Mouse (Mus musculus) CH12.LX (cell line): ENCODE measurements around the gene Micu1. TPM values are rescaled to one million over a fixed set of nuclear protein-coding genes. Genes with fewer than 3 reads are reported as not detected.

Experiments used
- DNase-seq: peaks from one replicate; pipeline ENCODE4 v3.0.0-alpha.2; 2013; ENCODE audit errors: extremely low read depth
- H3K27ac ChIP-seq: 2 replicates; pipeline ENCODE4 v1.5.1; 2012; ENCODE audit warnings: low read depth, mild to moderate bottlenecking, control low read depth, moderate library complexity; ENCODE audit not compliant: insufficient read depth
- H3K27me3 ChIP-seq: replicated peaks from 2 replicates; pipeline ENCODE3; 2012; ENCODE audit warnings: inconsistent platforms
- H3K36me3 ChIP-seq, 2 experiments: replicated peaks in 1 of 2; 2 replicates each; pipeline versions ENCODE3 to v1.6.1; 2012; ENCODE audit warnings: inconsistent platforms in 1 of 2, low read length in 1 of 2, mild to moderate bottlenecking in 1 of 2, mixed read lengths in 1 of 2, moderate library complexity in 1 of 2; ENCODE audit not compliant: control insufficient read depth in 1 of 2, insufficient read depth in 1 of 2
- H3K4me1 ChIP-seq, 2 experiments: 2 replicates each; pipeline ENCODE4 v1.6.1; 2012; ENCODE audit warnings: inconsistent platforms in 1 of 2, moderate library complexity in 1 of 2; ENCODE audit not compliant: insufficient read depth in 2 of 2, control insufficient read depth in 1 of 2
- H3K4me2 ChIP-seq: 2 replicates; pipeline ENCODE4 v1.6.1; 2012; ENCODE audit warnings: low read depth, mild to moderate bottlenecking, control low read depth; ENCODE audit not compliant: poor library complexity, insufficient read depth, severe bottlenecking
- H3K4me3 ChIP-seq, 3 experiments: fragments of 150-350 bp in 1 of 3; sonication (generic) in 1 of 3; replicated peaks in 1 of 3; 2 replicates each; pipeline versions ENCODE3 to v1.5.1; 2011 to 2012; ENCODE audit warnings: low read depth in 2 of 3, low read length in 2 of 3, mild to moderate bottlenecking in 2 of 3, moderate library complexity in 2 of 3, control low read depth in 1 of 3, improper control_type of control experiment in 1 of 3, inconsistent platforms in 1 of 3, mixed read lengths in 1 of 3; ENCODE audit not compliant: poor library complexity in 1 of 3
- H3K79me2 ChIP-seq: replicated peaks from 2 replicates; pipeline ENCODE4 v1.6.1; 2012; ENCODE audit warnings: mild to moderate bottlenecking, moderate library complexity; ENCODE audit not compliant: control insufficient read depth, poor library complexity, insufficient read depth, severe bottlenecking; ENCODE audit errors: extremely low read depth
- H3K9ac ChIP-seq: 2 replicates; pipeline ENCODE4 v1.6.1; 2012; ENCODE audit warnings: low read depth, mild to moderate bottlenecking, control low read depth, moderate library complexity; ENCODE audit not compliant: insufficient read depth
- H3K9me3 ChIP-seq: replicated peaks from 2 replicates; pipeline ENCODE3; 2012; ENCODE audit warnings: low read length, inconsistent platforms, mixed read lengths
- BHLHE40 ChIP-seq: IDR thresholded peaks from 2 replicates; pipeline ENCODE4 v1.6.1; 2011; ENCODE audit warnings: mild to moderate bottlenecking, low read depth, low read length, improper control_type of control experiment
- CHD1 ChIP-seq: IDR thresholded peaks from 2 replicates; pipeline ENCODE4 v1.6.1; 2012; ENCODE audit warnings: low read depth, low read length, improper control_type of control experiment, inconsistent platforms
- E2F4 ChIP-seq: IDR thresholded peaks from 2 replicates; pipeline ENCODE4 v1.6.1; 2011; ENCODE audit warnings: low read depth, low read length, improper control_type of control experiment; ENCODE audit not compliant: insufficient replicate concordance
- ELF1 ChIP-seq: IDR thresholded peaks from 2 replicates; pipeline ENCODE4 v1.6.1; 2014; ENCODE audit warnings: low read depth, mild to moderate bottlenecking, inconsistent platforms, low read length, improper control_type of control experiment
- GABPA ChIP-seq: IDR thresholded peaks from 2 replicates; pipeline ENCODE4 v1.6.1; 2012; ENCODE audit warnings: low read depth, low read length, improper control_type of control experiment, inconsistent platforms; ENCODE audit not compliant: insufficient replicate concordance
- HCFC1 ChIP-seq: IDR thresholded peaks from 2 replicates; pipeline ENCODE4 v1.6.1; 2012; ENCODE audit warnings: low read depth, mild to moderate bottlenecking, inconsistent platforms, low read length, improper control_type of control experiment
- IRF4 ChIP-seq: IDR thresholded peaks from 2 replicates; pipeline ENCODE4 v1.6.1; 2014; ENCODE audit warnings: low read depth, mild to moderate bottlenecking, inconsistent platforms, low read length, improper control_type of control experiment
- JUN ChIP-seq: IDR thresholded peaks from 2 replicates; pipeline ENCODE4 v1.6.1; 2011; ENCODE audit warnings: low read depth, mild to moderate bottlenecking, low read length, improper control_type of control experiment, moderate library complexity; ENCODE audit not compliant: insufficient read depth
- KAT2A ChIP-seq: IDR thresholded peaks from 2 replicates; pipeline ENCODE4 v1.6.1; 2012; ENCODE audit warnings: low read length, improper control_type of control experiment, inconsistent platforms; ENCODE audit not compliant: insufficient replicate concordance
- MAZ ChIP-seq: IDR thresholded peaks from 2 replicates; pipeline ENCODE4 v1.6.1; 2012; ENCODE audit warnings: low read depth, mild to moderate bottlenecking, inconsistent platforms, low read length, improper control_type of control experiment, moderate library complexity
- MYC ChIP-seq: IDR thresholded peaks from 2 replicates; pipeline ENCODE4 v1.6.1; 2011; ENCODE audit warnings: low read depth, mild to moderate bottlenecking, improper control_type of control experiment, low read length
- NRF1 ChIP-seq: IDR thresholded peaks from 2 replicates; pipeline ENCODE4 v1.6.1; 2014; ENCODE audit warnings: low read depth, mild to moderate bottlenecking, inconsistent platforms, low read length, improper control_type of control experiment, moderate library complexity
- POLR2A ChIP-seq: IDR thresholded peaks from 2 replicates; pipeline ENCODE4 v1.6.1; 2011; ENCODE audit warnings: low read depth, mild to moderate bottlenecking, improper control_type of control experiment, low read length
- RAD21 ChIP-seq: IDR thresholded peaks from 2 replicates; pipeline ENCODE4 v1.6.1; 2011; ENCODE audit warnings: low read depth, mild to moderate bottlenecking, low read length, improper control_type of control experiment, moderate library complexity
- SMC3 ChIP-seq: IDR thresholded peaks from 2 replicates; pipeline ENCODE4 v1.6.1; 2011; ENCODE audit warnings: low read depth, low read length, improper control_type of control experiment
- ZKSCAN1 ChIP-seq: IDR thresholded peaks from 2 replicates; pipeline ENCODE4 v1.6.1; 2012; ENCODE audit warnings: low read depth, inconsistent platforms, low read length, improper control_type of control experiment, borderline replicate concordance
- ZMIZ1 ChIP-seq: IDR thresholded peaks from 2 replicates; pipeline ENCODE4 v1.6.1; 2012; ENCODE audit warnings: low read depth, mild to moderate bottlenecking, inconsistent platforms, low read length, improper control_type of control experiment
- ZNF384 ChIP-seq: IDR thresholded peaks from 2 replicates; pipeline ENCODE4 v1.6.1; 2012; ENCODE audit warnings: low read depth, low read length, improper control_type of control experiment, inconsistent platforms
- dilution Hi-C: fragments of 300-500 bp; cut with MboI; formaldehyde crosslinking; loops from 2 replicates; pipeline ENCODE4 v1.14.3; 2020; ENCODE audit warnings: low sequenced_read_pairs; ENCODE audit not compliant: extremely low pct_unique_long_range_greater_than_20kb, extremely low pct_ligation_motif_present
- in situ Hi-C: fragments of 300-500 bp; cut with MboI; formaldehyde crosslinking; loops from 3 replicates; pipeline ENCODE4 v1.14.3; 2019; ENCODE audit warnings: low sequenced_read_pairs, low pct_ligation_motif_present, low pct_unique_long_range_greater_than_20kb, mixed read lengths
- polyA plus RNA-seq: library from polyadenylated mRNA; unstranded; fragments of >175 nt; gene quantifications from 2 replicates; pipeline ENCODE4 v1.2.1, GENCODE M21; 2012; ENCODE audit warnings: low read depth; ENCODE audit not compliant: insufficient read length
- total RNA-seq, 2 experiments: library from RNA; depleted of rRNA; stranded (reverse); fragments of 300-350 nt in 1 of 2; fragments of >200 nt in 1 of 2; gene quantifications; 2 replicates each; pipeline ENCODE4 v1.2.3; 2012 to 2014

Gene Micu1
- total and polyA plus RNA-seq, 3 experiments, result 23.1 to 37.1 (median 29.3) TPM

DNA sequence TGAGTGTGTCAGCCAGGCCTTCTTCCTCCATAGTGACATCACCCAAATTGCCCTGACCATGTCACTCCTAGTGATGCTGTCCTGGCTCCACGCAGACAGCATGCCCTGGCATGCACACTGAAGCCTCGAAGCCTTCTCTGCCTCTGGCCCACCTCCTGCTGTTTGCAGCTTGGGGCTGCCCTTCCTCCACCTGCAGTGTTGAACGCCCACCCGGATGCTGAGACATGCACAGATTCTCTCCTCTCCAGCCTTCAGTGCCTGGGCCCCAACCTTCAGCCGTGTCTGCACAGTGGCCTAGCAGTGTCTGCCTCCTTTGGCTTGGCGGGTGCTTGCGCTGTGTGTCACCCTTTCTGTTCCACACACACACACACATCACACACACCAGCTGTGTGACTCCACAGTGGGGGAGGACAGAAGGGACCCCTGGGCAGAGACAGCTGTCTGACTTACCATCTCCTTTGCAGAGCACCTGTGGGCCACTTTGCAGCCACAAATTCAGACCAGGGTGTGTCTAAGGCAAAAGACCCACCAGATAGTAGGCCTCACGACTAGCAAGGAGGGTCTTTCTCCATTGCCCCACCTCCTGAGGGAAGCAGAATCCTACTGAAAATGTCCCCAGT is 199.8 kb downstream of the Micu1 start (continued):
- no peak for TF ChIP-seq JUN
- TF ChIP-seq GABPA, result no peak
- no peak for TF ChIP-seq MAZ
- TF ChIP-seq POLR2A, result no peak
- TF ChIP-seq NRF1, result no peak
- no peak for TF ChIP-seq ZMIZ1
- TF ChIP-seq HCFC1, result no peak
- no peak for TF ChIP-seq ZNF384
- no peak for TF ChIP-seq MYC
- TF ChIP-seq BHLHE40, result no peak
- 0 out of 2 replicates have a peak, but pooled peaks have one; percentile 12 for TF ChIP-seq ELF1
- no peak for TF ChIP-seq RAD21
- no peak for TF ChIP-seq E2F4
- TF ChIP-seq CHD1, result peak; percentile 72; the same call in 1 of the 2 replicates

DNA sequence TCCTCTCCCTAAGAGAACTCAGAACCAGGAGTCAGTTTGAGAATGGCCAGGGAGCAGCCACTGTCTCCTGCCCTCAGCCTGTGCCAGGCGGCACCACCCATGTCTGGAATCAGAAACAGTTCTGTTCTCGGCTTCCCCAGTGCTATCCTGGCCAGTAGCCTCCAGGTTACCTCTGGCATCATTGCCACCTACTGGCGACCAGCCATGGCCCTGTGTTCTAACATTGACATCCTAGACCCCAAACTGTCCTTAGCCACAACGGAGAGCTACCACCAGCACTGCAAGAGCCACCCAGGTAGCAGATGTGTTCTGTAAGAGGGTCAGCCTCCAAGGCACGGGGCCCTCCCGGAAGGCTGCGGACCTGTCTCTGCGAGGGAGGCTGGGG is 200.3 kb downstream of the Micu1 start:
- peaks cover 53 to 76% of the 10 kb centered on the region in 2 experiments for H3K4me1 ChIP-seq
- H3K27ac ChIP-seq, result no peak overlapping the region
- no peak for DNase-seq
- in situ Hi-C loops, result loop anchor here (25.0 kb wide), 1 partner anchor 485 kb away; the partner anchor contains the start of gene Gm17455
- TF ChIP-seq ZMIZ1 (no peak), SMC3 (0 out of 2 replicates have a peak, but pooled peaks have one; percentile 1), ZNF384 (no peak), E2F4 (no peak), ZKSCAN1 (no peak), KAT2A (no peak), IRF4 (no peak)
- TF ChIP-seq, all 38 proteins: peak for 1
- H3K79me2 ChIP-seq, result no peaks in the 10 kb centered on the region
- no peak overlapping the region for H3K4me3 ChIP-seq
- H3K9ac ChIP-seq, result no peak overlapping the region
- H3K4me2 ChIP-seq, result no peak overlapping the region
- H3K27me3 ChIP-seq, result no peaks in the 10 kb centered on the region
- H3K9me3 ChIP-seq, result no peaks in the 10 kb centered on the region
- peaks cover 5 to 9% of the 10 kb centered on the region in 2 experiments for H3K36me3 ChIP-seq
- dilution Hi-C loops, result no loop called here
